Comparison of ENCODE assay signal across 17 mouse cellular contexts in genomic region chr8:120247618-120248017, GRCm38 (mm10). TPM values are rescaled to one million over a fixed set of nuclear protein-coding genes. Genes with fewer than 3 reads are reported as not detected.
DNase-seq lines count a peak whose midpoint lies in the region; TF ChIP-seq lines count a peak whose summit lies in the region.
"Had no signal": no experiment of that assay in that cellular context is flagged by ENCODE, and none has a peak within 500 bp of the region (broad histone marks: within the 10 kb centered on the region; RNA-seq: fewer than 3 reads in every experiment).

No protein-coding gene starts in this region.

- TF ChIP-seq CTCF in left cerebral cortex, adult 2 months (IDR thresholded peaks at IDR 0.05): peak; percentile 44
- peak; percentile 59; the same call in 1 of the 2 replicates for TF ChIP-seq CTCF in testis, adult 2 months (IDR thresholded peaks at IDR 0.05; ENCODE audit: control insufficient read depth, insufficient read depth, insufficient replicate concordance, low read depth, low read length)

- H3K36me3 ChIP-seq in testis, adult 2 months (ENCODE audit: control insufficient read depth, insufficient read depth, low read length): no peaks in the 10 kb centered on the region
- H3K36me3 ChIP-seq: liver, embryonic 15.5 days; neural tube, embryonic 15.5 days had no signal

- intact Hi-C loops in left cerebral cortex, adult 2 months (cut with DNase I): no loop called here

- peak; percentile 52 to 62 for DNase-seq in cerebellum, postnatal 10 days
- DNase-seq in cerebellum, adult 9-11 months: no peak
- DNase-seq in left cerebral cortex, adult 2 months (ENCODE audit: extremely low spot score in 1 of 2, low spot score in 2 of 2): no peak
- DNase-seq in left cerebral cortex, adult 11 months (ENCODE audit: low spot score): no peak
- no peak for DNase-seq in testis, postnatal 10 days (ENCODE audit: low spot score)
- no peak for DNase-seq in thymus, adult 18-20 months
- no peak for DNase-seq in retina, postnatal 1 day
- DNase-seq: adrenal gland, postnatal 25 days; gastrocnemius, postnatal 10 days; kidney, adult 11 months; thymus, postnatal 14 days had no signal

- H3K27me3 ChIP-seq in testis, adult 2 months (ENCODE audit: control insufficient read depth, insufficient read depth, low read length): no peaks in the 10 kb centered on the region
- H3K27me3 ChIP-seq: embryonic facial prominence, embryonic 15.5 days; heart, embryonic 12.5 days; liver, embryonic 15.5 days; neural tube, embryonic 15.5 days had no signal

- TF ChIP-seq POLR2A in testis, adult 2 months (IDR thresholded peaks at IDR 0.05; ENCODE audit: control insufficient read depth, low read depth, low read length): no peak

- H3K4me1 ChIP-seq in testis, adult 2 months (ENCODE audit: control insufficient read depth, insufficient read depth, low read length): peaks cover 10% of the 10 kb centered on the region

- no peak overlapping the region for H3K27ac ChIP-seq in left cerebral cortex, adult 2 months
- H3K27ac ChIP-seq in testis, adult 2 months (ENCODE audit: control insufficient read depth, insufficient read depth, low read depth, low read length): no peak overlapping the region
- H3K27ac ChIP-seq: embryonic facial prominence, embryonic 15.5 days; hindbrain, embryonic 10.5 days; liver, embryonic 15.5 days; neural tube, embryonic 15.5 days had no signal

- H3K4me3 ChIP-seq in left cerebral cortex, adult 2 months: no peak overlapping the region
- H3K4me3 ChIP-seq in testis, adult 2 months (ENCODE audit: control insufficient read depth, low read depth, low read length): peak overlapping the region; percentile 74
- H3K4me3 ChIP-seq: embryonic facial prominence, embryonic 15.5 days; heart, embryonic 12.5 days; hindbrain, embryonic 10.5 days; liver, embryonic 15.5 days; neural tube, embryonic 15.5 days had no signal

RNA-seq across cellular contexts. Expression of gene Gse1, which starts 19.4 kb away (rescaled TPM):
- 100 to 1,000 TPM in 1 of 2 experiments, 10 to 100 TPM in 1; 77.7 to 105 TPM for total RNA-seq in left cerebral cortex, adult 2 months (2021)
- 4.0 and 4.3 TPM in 2 replicates for polyA plus RNA-seq in testis, adult 2 months (2012; rRNA removed)

Comparison
In these comparisons a context has a peak if more than half of its experiments do, and no peak if none do; other contexts are left out.
1. DNase-seq: peak in cerebellum, postnatal 10 days (2 of 2); none in cerebellum, adult 9-11 months (single experiment), left cerebral cortex, adult 2 months (0 of 2), left cerebral cortex, adult 11 months (single experiment), testis, postnatal 10 days (single experiment), thymus, adult 18-20 months (0 of 2) and retina, postnatal 1 day (single experiment).